Mouse (Mus musculus): ENCODE results near the gene Tcaim. TPM values are rescaled to one million over a fixed set of nuclear protein-coding genes. Genes with fewer than 3 reads are reported as not detected.

The Tcaim gene
- 10 to 100 TPM; 16.0 to 24.8 TPM for total RNA-seq (2023)

DNA sequence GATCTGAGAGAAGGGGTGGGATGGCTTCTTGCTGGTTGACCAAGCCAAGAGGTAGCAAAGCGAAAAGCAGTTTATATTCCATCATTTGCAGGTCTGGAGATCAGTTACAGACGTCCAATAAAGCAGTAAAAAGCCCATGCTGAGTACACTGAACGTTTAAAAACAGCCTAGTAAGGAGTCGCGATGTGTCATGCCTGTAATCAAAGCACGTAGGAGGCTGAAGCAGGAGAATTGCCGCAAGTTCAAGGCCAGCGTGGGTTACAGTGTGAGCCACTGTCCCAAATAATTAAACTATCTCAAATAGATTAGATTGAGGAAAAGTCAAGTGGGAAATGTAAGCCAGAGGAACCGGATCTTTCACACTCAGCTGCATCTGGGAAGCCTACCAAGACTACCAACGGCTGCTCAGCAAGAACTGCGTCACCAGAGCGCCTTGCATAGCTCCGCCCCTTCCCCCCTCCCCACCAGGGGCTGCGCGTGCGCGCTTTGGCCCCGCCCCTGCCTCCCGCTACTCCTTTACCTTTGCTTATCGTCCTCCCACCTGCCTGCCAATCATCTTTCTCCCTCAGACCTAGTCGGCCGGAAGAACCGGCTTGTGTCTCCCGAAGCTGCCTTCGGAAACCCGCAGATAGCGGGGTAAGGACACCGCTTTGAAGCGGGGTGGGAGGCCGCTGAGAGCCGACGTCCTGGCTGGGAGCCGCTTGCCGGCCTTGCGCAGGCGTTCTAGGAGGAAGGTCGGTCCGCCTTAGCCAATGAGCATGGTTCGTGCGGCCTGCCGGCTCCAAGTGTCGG, at the start of gene Tcaim:
Gene Tcaim, plus strand, starts transcription at position 487 of the 792 bp plus-strand sequence.

DNA sequence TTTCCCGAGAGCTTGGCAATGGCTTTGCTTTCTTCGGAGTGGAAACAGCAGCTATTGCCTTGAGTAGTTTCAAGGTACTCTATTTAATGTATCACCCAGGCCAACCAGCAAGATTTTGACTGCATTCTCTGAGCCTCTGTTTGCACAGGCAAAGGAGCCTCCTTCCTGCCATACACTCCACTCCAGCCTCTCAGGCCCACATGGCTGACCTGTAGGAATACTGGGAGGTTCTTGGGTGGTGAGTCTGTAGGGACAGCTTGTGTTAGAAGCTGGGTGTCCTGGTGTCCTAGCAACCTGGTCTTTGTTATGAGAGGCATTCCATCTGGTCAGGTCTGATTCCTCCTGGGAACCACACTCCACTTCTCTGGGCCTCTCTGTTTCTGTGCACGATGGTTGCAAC, 38.4 kb downstream of the Tcaim start, which contains the start of gene Gm35549:
Gene Gm35549, minus strand, starts transcription at position 276 of the 400 bp plus-strand sequence.

DNA sequence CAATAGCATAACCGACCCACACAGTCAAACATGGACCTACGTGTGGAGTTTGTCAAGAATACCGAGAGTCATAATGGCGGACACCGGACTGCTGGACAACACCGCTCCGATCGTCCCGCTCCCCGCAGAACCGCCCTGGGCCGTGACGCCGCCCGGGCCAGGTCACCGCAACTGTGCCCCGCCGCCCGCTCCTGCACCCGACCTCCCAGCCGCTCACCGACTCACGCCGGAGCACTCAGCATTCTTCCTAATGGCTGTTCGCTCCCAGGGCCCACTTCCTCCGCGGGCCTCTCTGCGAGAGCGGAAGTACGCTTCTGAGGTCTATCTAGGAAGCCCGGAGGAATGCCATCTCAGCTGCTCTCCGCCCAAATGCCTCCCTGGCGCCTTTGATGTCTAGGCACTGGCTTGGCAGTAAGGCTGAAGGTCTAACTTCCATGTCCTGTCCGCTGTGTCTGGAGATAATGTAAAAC, 60.4 kb downstream of the Tcaim start, which contains the start of gene Zfp445:
Gene Zfp445, minus strand, starts transcription at position 310 of the 470 bp plus-strand sequence.

DNA sequence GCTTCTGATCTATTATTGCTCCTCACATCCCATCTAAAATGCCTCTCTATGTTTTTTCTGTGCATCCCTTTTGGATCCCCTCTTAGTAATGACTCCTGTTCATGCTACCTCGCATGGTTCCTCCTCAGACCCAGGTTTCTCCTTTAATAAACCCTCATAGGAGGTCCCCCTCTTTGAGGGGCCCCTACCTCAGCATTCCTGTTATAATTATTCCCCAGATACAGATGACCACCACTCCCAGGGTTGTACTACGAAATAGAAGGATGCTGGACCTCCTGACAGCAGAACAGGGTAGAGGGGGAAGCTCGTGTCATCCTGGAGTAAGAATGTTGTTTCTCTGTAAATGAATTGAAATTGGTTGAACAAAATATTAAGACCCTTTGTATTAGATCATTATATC, 80.0 kb downstream of the Tcaim start, which contains the start of gene Zkscan7:
Gene Zkscan7, plus strand, starts transcription at position 301 of the 400 bp plus-strand sequence.

Other genes with a start within 250 kb of the Tcaim start
- gene Topaz1, start 58.2 kb upstream of the Tcaim start, total RNA-seq (2023), result not detected
- not detected for gene Gm35549, start 38.5 kb downstream of the Tcaim start, total RNA-seq (2023)
- 100 to 1,000 TPM; 142 to 152 TPM for gene Zfp445, start 60.5 kb downstream of the Tcaim start, total RNA-seq (2023)
- gene Zkscan7, start 80.1 kb downstream of the Tcaim start, total RNA-seq (2023), result 1 to 10 TPM; 3.9 to 6.3 TPM
- not detected for gene Zfp105, start 117.5 kb downstream of the Tcaim start, total RNA-seq (2023)
- 10 to 100 TPM; 44.6 to 48.4 TPM for gene 1110059G10Rik, start 145.5 kb downstream of the Tcaim start, total RNA-seq (2023)
- gene Kif15, start 145.5 kb downstream of the Tcaim start, total RNA-seq (2023), result 1 to 10 TPM; 4.1 to 5.6 TPM
- 10 to 100 TPM; 14.2 to 19.4 TPM for gene Tmem42, start 215.8 kb downstream of the Tcaim start, total RNA-seq (2023)
- 1 to 10 TPM in 1 of 2 experiments, not detected in 1; 1.2 TPM for gene Tgm4, start 229.2 kb downstream of the Tcaim start, total RNA-seq (2023)